Mouse (Mus musculus) hindbrain, postnatal 0 days (tissue): Measurements from ENCODE around the gene Sec24d. TPM values are rescaled to one million over a fixed set of nuclear protein-coding genes. Genes with fewer than 3 reads are reported as not detected.

Source experiments
- ATAC-seq: fragments of 200-750 bp; cut with Nextera tagmentation; 2 replicates; pipeline ENCODE4 v1.8.0; 2017; ENCODE audit warnings: mild to moderate bottlenecking, moderate TSS enrichment, moderate library complexity
- DNase-seq: peaks from one replicate; pipeline ENCODE4 v3.0.0-alpha.2; 2015; ENCODE audit warnings: low spot score
- H3K27ac ChIP-seq: fragments of 300-500 bp; sonication (generic); 2 replicates; pipeline ENCODE4 v1.5.1; 2014; ENCODE audit warnings: mild to moderate bottlenecking
- H3K27me3 ChIP-seq: fragments of 300-500 bp; sonication (generic); 2 replicates; pipeline ENCODE4 v1.6.1; 2014; ENCODE audit warnings: low read length, mixed read lengths; ENCODE audit not compliant: insufficient read depth
- H3K36me3 ChIP-seq: fragments of 300-500 bp; sonication (generic); 2 replicates; pipeline ENCODE4 v1.6.1; 2014; ENCODE audit warnings: low read length, mixed read lengths; ENCODE audit not compliant: insufficient read depth
- H3K4me1 ChIP-seq: fragments of 300-500 bp; sonication (generic); 2 replicates; pipeline ENCODE4 v1.6.1; 2014; ENCODE audit warnings: antibody characterized with exemption, low read length, mixed read lengths; ENCODE audit not compliant: insufficient read depth
- H3K4me2 ChIP-seq: fragments of 300-500 bp; sonication (generic); 2 replicates; pipeline ENCODE4 v1.6.1; 2014; ENCODE audit warnings: low read depth, mild to moderate bottlenecking, low read length, moderate library complexity, mixed read lengths
- H3K4me3 ChIP-seq: fragments of 300-500 bp; sonication (generic); 2 replicates; pipeline ENCODE4 v1.5.1; 2014; ENCODE audit warnings: low read length
- H3K9ac ChIP-seq: fragments of 300-500 bp; sonication (generic); replicated peaks from 2 replicates; pipeline ENCODE4 v1.6.1; 2014; ENCODE audit warnings: mild to moderate bottlenecking, low read length, moderate library complexity, mixed read lengths
- H3K9me3 ChIP-seq: fragments of 300-500 bp; sonication (generic); 2 replicates; pipeline ENCODE4 v1.6.1; 2016; ENCODE audit warnings: low read length, mixed read lengths
- CTCF ChIP-seq: IDR thresholded peaks from 2 replicates; pipeline ENCODE4 v1.5.1; 2016; ENCODE audit warnings: antibody characterized with exemption, control low read depth, low read depth
- WGBS: fragments of 180-500 bp; shearing (Covaris S2); extraction: QIAGEN DNeasy Blood & Tissue Kit; methylation state at CpG from one replicate; pipeline ENCODE4 v1.1.7; 2014; 5-methylcytosine and 5-hydroxymethylcytosine counted together
- polyA plus RNA-seq: library from polyadenylated mRNA; unstranded; fragments of >200 nt; fragmentation: Nextera tagmentation; extraction: Ambion mirVana; gene quantifications from 2 replicates; pipeline ENCODE4 v1.2.1, GENCODE M21; 2015
- total RNA-seq: library from RNA; depleted of rRNA; stranded (reverse); fragments of >200 nt; gene quantifications from 2 replicates; pipeline ENCODE4 v1.2.3, GENCODE M21; 2014

Sec24d gene
- total and polyA plus RNA-seq, 2 experiments from 2014 or later = 11.9 to 28.9 TPM

- Histone ChIP-seq H3K27ac (no peak within 1 kb of the TSS), H3K27me3 (no peaks in the 10 kb centered on the region), H3K4me3 (peak within 1 kb of the TSS; percentile 52), H3K4me2 (peak within 1 kb of the TSS; percentile 79), H3K9ac (peak within 1 kb of the TSS; percentile 33; the same call in 1 of the 2 replicates), H3K4me1 (0 out of 2 replicates have a peak, but pooled peaks cover 3% of the 10 kb centered on the region), H3K36me3 (no peaks in the 10 kb centered on the region), H3K9me3 (no peaks in the 10 kb centered on the region)
- no peak for TF ChIP-seq CTCF
- DNase-seq (peak; percentile 54), ATAC-seq (peak; percentile 76)
- WGBS = under 1% methylated on average over 20 of the region's 20 CpGs
Measured at GRCm38 (mm10) chr3:123235921-123236320, 31.3 kb upstream of the Sec24d start, which contains the start of gene Synpo2. Gene Synpo2 (minus strand): TSS chr3:123236149.

GRCm38 (mm10) chr3:123237039-123237438, 30.2 kb upstream of the Sec24d start:
- H3K9ac ChIP-seq = no peak overlapping the region
- H3K4me1 ChIP-seq = 0 out of 2 replicates have a peak, but pooled peaks cover 3% of the 10 kb centered on the region
- H3K27me3 ChIP-seq = no peaks in the 10 kb centered on the region
- no peak for TF ChIP-seq CTCF
- no peak overlapping the region for H3K4me2 ChIP-seq
- DNase-seq (no peak), ATAC-seq (no peak)
- H3K27ac ChIP-seq = no peak overlapping the region
- no peaks in the 10 kb centered on the region for H3K9me3 ChIP-seq
- no peak overlapping the region for H3K4me3 ChIP-seq
- H3K36me3 ChIP-seq = no peaks in the 10 kb centered on the region
- 35% methylated on average over 7 of the region's 7 CpGs for WGBS

GRCm38 (mm10) chr3:123237446-123237845, 29.8 kb upstream of the Sec24d start:
- no peak overlapping the region for H3K4me2 ChIP-seq
- no peak overlapping the region for H3K4me3 ChIP-seq

GRCm38 (mm10) chr3:123244376-123244775, 22.9 kb upstream of the Sec24d start:
- Histone ChIP-seq H3K4me2 (no peak overlapping the region), H3K4me3 (no peak overlapping the region), H3K9me3 (no peaks in the 10 kb centered on the region), H3K36me3 (no peaks in the 10 kb centered on the region), H3K4me1 (no peaks in the 10 kb centered on the region), H3K9ac (no peak overlapping the region), H3K27me3 (no peaks in the 10 kb centered on the region), H3K27ac (no peak overlapping the region)
- no peak for TF ChIP-seq CTCF
- 64% methylated on average over 5 of the region's 5 CpGs for WGBS
- no peak for DNase-seq
- no peak for ATAC-seq

More at GRCm38 (mm10) chr3:123237446-123237845, 29.8 kb upstream of the Sec24d start:
- ATAC-seq = no peak
- H3K27me3 ChIP-seq = no peaks in the 10 kb centered on the region
- H3K9ac ChIP-seq = no peak overlapping the region
- no peak for TF ChIP-seq CTCF
- no peak overlapping the region for H3K27ac ChIP-seq
- no peak for DNase-seq
- H3K9me3 ChIP-seq = no peaks in the 10 kb centered on the region
- H3K36me3 ChIP-seq = no peaks in the 10 kb centered on the region
- 0 out of 2 replicates have a peak, but pooled peaks cover 3% of the 10 kb centered on the region for H3K4me1 ChIP-seq

GRCm38 (mm10) chr3:123245646-123246045, 21.6 kb upstream of the Sec24d start:
- H3K4me1 ChIP-seq = no peaks in the 10 kb centered on the region
- H3K9me3 ChIP-seq = no peaks in the 10 kb centered on the region
- H3K36me3 ChIP-seq = no peaks in the 10 kb centered on the region
- no peak overlapping the region for H3K9ac ChIP-seq
- no peak overlapping the region for H3K4me3 ChIP-seq
- H3K27me3 ChIP-seq = no peaks in the 10 kb centered on the region
- H3K27ac ChIP-seq = no peak overlapping the region
- H3K4me2 ChIP-seq = no peak overlapping the region
- ATAC-seq (no peak), DNase-seq (no peak)
- WGBS = 63% methylated on average over 4 of the region's 4 CpGs
- no peak for TF ChIP-seq CTCF

- Histone ChIP-seq H3K4me2 (no peak overlapping the region), H3K4me3 (no peak overlapping the region), H3K4me1 (no peaks in the 10 kb centered on the region), H3K27me3 (no peaks in the 10 kb centered on the region), H3K36me3 (no peaks in the 10 kb centered on the region), H3K9me3 (no peaks in the 10 kb centered on the region), H3K27ac (no peak overlapping the region), H3K9ac (no peak overlapping the region)
- 82% methylated on average over 11 of the region's 11 CpGs for WGBS
- no peak for ATAC-seq
- no peak for DNase-seq
- TF ChIP-seq CTCF = no peak
Measured at GRCm38 (mm10) chr3:123256181-123257101, 10.8 kb upstream of the Sec24d start.

- no peak for DNase-seq
- H3K36me3 ChIP-seq = no peaks in the 10 kb centered on the region
- no peak for ATAC-seq
- no peak for TF ChIP-seq CTCF
- no peaks in the 10 kb centered on the region for H3K4me1 ChIP-seq
- no peaks in the 10 kb centered on the region for H3K9me3 ChIP-seq
- H3K27me3 ChIP-seq = no peaks in the 10 kb centered on the region
- H3K4me2 ChIP-seq = no peak overlapping the region
- H3K4me3 ChIP-seq = no peak overlapping the region
- H3K9ac ChIP-seq = no peak overlapping the region
- no peak overlapping the region for H3K27ac ChIP-seq
- 60% methylated on average over 4 of the region's 4 CpGs for WGBS
Measured at GRCm38 (mm10) chr3:123258709-123259108, 8.5 kb upstream of the Sec24d start.
